Mouse (Mus musculus) testis, adult 2 months (tissue): ENCODE results near the gene Slc35b2. TPM values are rescaled to one million over a fixed set of nuclear protein-coding genes. Genes with fewer than 3 reads are reported as not detected.

Experiments
- H3K27ac ChIP-seq: fragments of 200-500 bp; 2 replicates; pipeline ENCODE4 v1.5.1; 2012; ENCODE audit warnings: low read depth, low read length; ENCODE audit not compliant: control insufficient read depth, insufficient read depth
- H3K27me3 ChIP-seq: fragments of 200-500 bp; 2 replicates; pipeline ENCODE4 v1.6.1; 2012; ENCODE audit warnings: mild to moderate bottlenecking, low read length, moderate library complexity; ENCODE audit not compliant: control insufficient read depth, insufficient read depth
- H3K36me3 ChIP-seq: fragments of 200-500 bp; 2 replicates; pipeline ENCODE4 v1.6.1; 2012; ENCODE audit warnings: mild to moderate bottlenecking, low read length; ENCODE audit not compliant: control insufficient read depth, insufficient read depth
- H3K4me1 ChIP-seq: fragments of 200-500 bp; 2 replicates; pipeline ENCODE4 v1.6.1; 2012; ENCODE audit warnings: low read length; ENCODE audit not compliant: control insufficient read depth, insufficient read depth
- H3K4me3 ChIP-seq: fragments of 200-500 bp; 2 replicates; pipeline ENCODE4 v1.5.1; 2012; ENCODE audit warnings: low read depth, mild to moderate bottlenecking, low read length, moderate library complexity, mixed read lengths; ENCODE audit not compliant: control insufficient read depth
- CTCF ChIP-seq: fragments of 200-500 bp; IDR thresholded peaks from 2 replicates; pipeline ENCODE4 v1.5.1; 2012; ENCODE audit warnings: low read depth, mild to moderate bottlenecking, inconsistent platforms, low read length, moderate library complexity; ENCODE audit not compliant: control insufficient read depth, insufficient read depth, insufficient replicate concordance
- POLR2A ChIP-seq: fragments of 200-500 bp; IDR thresholded peaks from 2 replicates; pipeline ENCODE4 v1.6.1; 2012; ENCODE audit warnings: low read depth, mild to moderate bottlenecking, inconsistent platforms, low read length, moderate library complexity; ENCODE audit not compliant: control insufficient read depth
- polyA plus RNA-seq: library from polyadenylated mRNA; depleted of rRNA; stranded (reverse); fragments of >200 nt; gene quantifications from 2 replicates; pipeline ENCODE4 v1.2.3, GENCODE M21; 2012

Gene Slc35b2
- polyA plus RNA-seq, 1 experiment = 26.6 TPM

GRCm38 (mm10) chr17:45598376-45598775 lies 34.7 kb downstream of the Slc35b2 start:
- Histone ChIP-seq H3K4me1 (peaks cover 24% of the 10 kb centered on the region), H3K27me3 (no peaks in the 10 kb centered on the region)
- TF ChIP-seq CTCF (no peak), POLR2A (no peak)

GRCm38 (mm10) chr17:45598891-45599290 lies 35.2 kb downstream of the Slc35b2 start:
- Histone ChIP-seq H3K36me3 (no peaks in the 10 kb centered on the region), H3K4me3 (no peak overlapping the region), H3K27ac (peak overlapping the region; percentile 71), H3K4me1 (peaks cover 24% of the 10 kb centered on the region), H3K27me3 (no peaks in the 10 kb centered on the region)
- TF ChIP-seq POLR2A (no peak), CTCF (no peak)

More at GRCm38 (mm10) chr17:45598376-45598775, 34.7 kb downstream of the Slc35b2 start:
- Histone ChIP-seq H3K27ac (peak overlapping the region; percentile 71), H3K36me3 (no peaks in the 10 kb centered on the region), H3K4me3 (peak overlapping the region; percentile 19; the same call in 1 of the 2 replicates)

GRCm38 (mm10) chr17:45599446-45600242 lies 36.0 kb downstream of the Slc35b2 start, which contains the start of gene Slc29a1:
TSS of gene Slc29a1 (minus strand) at chr17:45599606.
- peak within 1 kb of the TSS; percentile 67 for H3K4me3 ChIP-seq
- TF ChIP-seq CTCF (no peak), POLR2A (peak; percentile 57)
- H3K36me3 ChIP-seq = no peaks in the 10 kb centered on the region
- H3K27me3 ChIP-seq = no peaks in the 10 kb centered on the region
- peaks cover 24% of the 10 kb centered on the region for H3K4me1 ChIP-seq
- H3K27ac ChIP-seq = peak within 1 kb of the TSS; percentile 71

- H3K27me3 ChIP-seq = no peaks in the 10 kb centered on the region
- no peak for TF ChIP-seq CTCF
- no peak for TF ChIP-seq POLR2A
- H3K4me3 ChIP-seq = no peak overlapping the region
- H3K27ac ChIP-seq = no peak overlapping the region
- peaks cover 24% of the 10 kb centered on the region for H3K4me1 ChIP-seq
- H3K36me3 ChIP-seq = no peaks in the 10 kb centered on the region
Measured at GRCm38 (mm10) chr17:45600267-45600666, 36.6 kb downstream of the Slc35b2 start.

- H3K4me1 ChIP-seq = peaks cover 19% of the 10 kb centered on the region
- H3K4me3 ChIP-seq = peak overlapping the region; percentile 17; the same call in 1 of the 2 replicates
- 0 out of 2 replicates have a peak overlapping the region, but pooled peaks have one; percentile 35 for H3K27ac ChIP-seq
- TF ChIP-seq POLR2A = peak; percentile 26; the same call in 1 of the 2 replicates
- TF ChIP-seq CTCF = no peak
- no peaks in the 10 kb centered on the region for H3K36me3 ChIP-seq
- no peaks in the 10 kb centered on the region for H3K27me3 ChIP-seq
Measured at GRCm38 (mm10) chr17:45601325-45601724, 37.7 kb downstream of the Slc35b2 start.

- H3K36me3 ChIP-seq = no peaks in the 10 kb centered on the region
- peaks cover 14% of the 10 kb centered on the region for H3K4me1 ChIP-seq
- TF ChIP-seq CTCF = no peak
- no peak for TF ChIP-seq POLR2A
- no peaks in the 10 kb centered on the region for H3K27me3 ChIP-seq
- H3K4me3 ChIP-seq = peak within 1 kb of the TSS; percentile 17
- 0 out of 2 replicates have a peak within 1 kb of the TSS, but pooled peaks have one; percentile 35 for H3K27ac ChIP-seq
Measured at GRCm38 (mm10) chr17:45601877-45602304, 38.2 kb downstream of the Slc35b2 start, which contains the start of gene Mymx. TSS of gene Mymx (minus strand) at chr17:45602102.

- Histone ChIP-seq H3K36me3 (no peaks in the 10 kb centered on the region), H3K27ac (no peak overlapping the region), H3K27me3 (no peaks in the 10 kb centered on the region), H3K4me3 (no peak overlapping the region), H3K4me1 (peaks cover 11% of the 10 kb centered on the region)
- TF ChIP-seq CTCF (no peak), POLR2A (no peak)
Measured at GRCm38 (mm10) chr17:45602984-45603383, 39.3 kb downstream of the Slc35b2 start.
